Mouse (Mus musculus) hindbrain, embryonic 10.5 days (tissue): ENCODE measurements around the gene Lrrc39. TPM values are rescaled to one million over a fixed set of nuclear protein-coding genes. Genes with fewer than 3 reads are reported as not detected.

Source experiments
- DNase-seq: peaks from one replicate; pipeline ENCODE4 v3.0.0-alpha.2; 2017; ENCODE audit warnings: low spot score
- H3K27ac ChIP-seq: fragments of 300-500 bp; sonication (generic); 2 replicates; pipeline ENCODE4 v1.5.1; 2016; ENCODE audit warnings: mild to moderate bottlenecking, moderate library complexity
- H3K27me3 ChIP-seq: fragments of 300-500 bp; sonication (generic); 2 replicates; pipeline ENCODE4 v1.6.1; 2016; ENCODE audit warnings: mild to moderate bottlenecking; ENCODE audit not compliant: poor library complexity, insufficient read depth, severe bottlenecking
- H3K36me3 ChIP-seq: fragments of 300-500 bp; sonication (generic); 2 replicates; pipeline ENCODE4 v1.6.1; 2016; ENCODE audit warnings: mild to moderate bottlenecking, moderate library complexity
- H3K4me1 ChIP-seq: fragments of 300-500 bp; sonication (generic); replicated peaks from 2 replicates; pipeline ENCODE4 v1.6.1; 2016; ENCODE audit warnings: mild to moderate bottlenecking
- H3K4me3 ChIP-seq: fragments of 300-500 bp; sonication (generic); 2 replicates; pipeline ENCODE4 v1.5.1; 2016; ENCODE audit warnings: mild to moderate bottlenecking, moderate library complexity
- H3K9me3 ChIP-seq: fragments of 300-500 bp; sonication (generic); 2 replicates; pipeline ENCODE4 v1.6.1; 2016; ENCODE audit warnings: mild to moderate bottlenecking, moderate library complexity
- WGBS: fragments of 180-500 bp; shearing (Covaris S2); methylation state at CpG from one replicate; pipeline ENCODE4 v1.1.7; 2016; 5-methylcytosine and 5-hydroxymethylcytosine counted together
- polyA plus RNA-seq: library from polyadenylated mRNA; unstranded; fragments of >200 nt; fragmentation: Nextera tagmentation; extraction: Ambion mirVana; gene quantifications from 2 replicates; pipeline ENCODE4 v1.2.1, GENCODE M21; 2016

The Lrrc39 gene
- polyA plus RNA-seq, 1 experiment from 2014 or later, result 0.31 TPM

GRCm38 (mm10) chr3:116577286-116577685 lies 14.5 kb downstream of the Lrrc39 start:
- Histone ChIP-seq H3K36me3 (peaks cover 26% of the 10 kb centered on the region), H3K27me3 (no peaks in the 10 kb centered on the region), H3K9me3 (no peaks in the 10 kb centered on the region), H3K4me1 (no peaks in the 10 kb centered on the region), H3K4me3 (no peak overlapping the region), H3K27ac (no peak overlapping the region)
- WGBS, result 72% methylated on average over 3 of the region's 3 CpGs
- DNase-seq, result no peak

GRCm38 (mm10) chr3:116582201-116582600 lies 19.4 kb downstream of the Lrrc39 start:
- WGBS, result 96% methylated on average over 9 of the region's 9 CpGs
- H3K4me1 ChIP-seq, result no peaks in the 10 kb centered on the region
- H3K36me3 ChIP-seq, result peaks cover 74% of the 10 kb centered on the region
- no peak for DNase-seq
- no peaks in the 10 kb centered on the region for H3K27me3 ChIP-seq
- H3K9me3 ChIP-seq, result no peaks in the 10 kb centered on the region
- H3K27ac ChIP-seq, result no peak overlapping the region
- H3K4me3 ChIP-seq, result no peak overlapping the region

GRCm38 (mm10) chr3:116594076-116594727 lies 31.4 kb downstream of the Lrrc39 start:
- H3K9me3 ChIP-seq, result no peaks in the 10 kb centered on the region
- H3K27me3 ChIP-seq, result no peaks in the 10 kb centered on the region
- H3K4me3 ChIP-seq, result peak overlapping the region; percentile 88
- peak overlapping the region; percentile 94 for H3K27ac ChIP-seq
- peaks cover 16% of the 10 kb centered on the region for H3K4me1 ChIP-seq
- peaks cover 30% of the 10 kb centered on the region for H3K36me3 ChIP-seq
- 2% methylated on average over 22 of the region's 22 CpGs for WGBS
- no peak for DNase-seq

GRCm38 (mm10) chr3:116594728-116595602 lies 32.2 kb downstream of the Lrrc39 start, which contains the start of gene Sass6:
Sass6 (plus strand) TSS chr3:116594982.
- peaks cover 16% of the 10 kb centered on the region for H3K4me1 ChIP-seq
- WGBS, result under 1% methylated on average over 65 of the region's 65 CpGs
- DNase-seq, result peak; percentile 97
- no peaks in the 10 kb centered on the region for H3K27me3 ChIP-seq
- H3K9me3 ChIP-seq, result no peaks in the 10 kb centered on the region
- peak within 1 kb of the TSS; percentile 88 for H3K4me3 ChIP-seq
- peaks cover 23% of the 10 kb centered on the region for H3K36me3 ChIP-seq
- peak within 1 kb of the TSS; percentile 94 for H3K27ac ChIP-seq

GRCm38 (mm10) chr3:116595603-116595991 lies 32.8 kb downstream of the Lrrc39 start:
- H3K27ac ChIP-seq, result peak overlapping the region; percentile 94
- H3K36me3 ChIP-seq, result peaks cover 17% of the 10 kb centered on the region
- no peaks in the 10 kb centered on the region for H3K27me3 ChIP-seq
- no peaks in the 10 kb centered on the region for H3K9me3 ChIP-seq
- 11% methylated on average over 10 of the region's 10 CpGs for WGBS
- DNase-seq, result no peak
- peak overlapping the region; percentile 88 for H3K4me3 ChIP-seq
- peaks cover 16% of the 10 kb centered on the region for H3K4me1 ChIP-seq

GRCm38 (mm10) chr3:116599705-116600104 lies 36.9 kb downstream of the Lrrc39 start:
- 92% methylated on average over 2 of the region's 2 CpGs for WGBS
- Histone ChIP-seq H3K36me3 (peaks cover 9% of the 10 kb centered on the region; the same call in 1 of the 2 replicates), H3K9me3 (no peaks in the 10 kb centered on the region), H3K4me3 (no peak overlapping the region), H3K4me1 (peaks cover 6% of the 10 kb centered on the region), H3K27ac (no peak overlapping the region), H3K27me3 (no peaks in the 10 kb centered on the region)
- DNase-seq, result no peak

- Histone ChIP-seq H3K9me3 (no peaks in the 10 kb centered on the region), H3K36me3 (peaks cover 16% of the 10 kb centered on the region; the same call in 1 of the 2 replicates), H3K27me3 (no peaks in the 10 kb centered on the region), H3K27ac (no peak overlapping the region), H3K4me1 (peaks cover 2% of the 10 kb centered on the region), H3K4me3 (no peak overlapping the region)
- no peak for DNase-seq
- WGBS, result 90% methylated on average over 5 of the region's 5 CpGs
These were observed 38.2 kb downstream of the Lrrc39 start for GRCm38 (mm10) chr3:116601005-116601404.

- no peak overlapping the region for H3K27ac ChIP-seq
- H3K36me3 ChIP-seq, result peaks cover 22% of the 10 kb centered on the region
- H3K4me1 ChIP-seq, result no peaks in the 10 kb centered on the region
- WGBS, result 91% methylated on average over 5 of the region's 5 CpGs
- no peaks in the 10 kb centered on the region for H3K27me3 ChIP-seq
- H3K4me3 ChIP-seq, result no peak overlapping the region
- DNase-seq, result no peak
- no peaks in the 10 kb centered on the region for H3K9me3 ChIP-seq
These were observed 39.0 kb downstream of the Lrrc39 start for GRCm38 (mm10) chr3:116601781-116602180.

- WGBS, result 86% methylated on average over 9 of the region's 9 CpGs
- Histone ChIP-seq H3K36me3 (peaks cover 47% of the 10 kb centered on the region), H3K9me3 (no peaks in the 10 kb centered on the region), H3K4me1 (no peaks in the 10 kb centered on the region), H3K27me3 (no peaks in the 10 kb centered on the region), H3K27ac (no peak overlapping the region), H3K4me3 (no peak overlapping the region)
- DNase-seq, result no peak
These were observed 41.8 kb downstream of the Lrrc39 start for GRCm38 (mm10) chr3:116604570-116604969.

GRCm38 (mm10) chr3:116614295-116614892 lies 51.6 kb downstream of the Lrrc39 start, which contains the start of gene Trmt13:
Trmt13 (minus strand) TSS chr3:116614587.
- 83% methylated on average over 10 of the region's 10 CpGs for WGBS
- no peaks in the 10 kb centered on the region for H3K27me3 ChIP-seq
- H3K27ac ChIP-seq, result no peak within 1 kb of the TSS
- H3K9me3 ChIP-seq, result no peaks in the 10 kb centered on the region
- no peak for DNase-seq
- no peak within 1 kb of the TSS for H3K4me3 ChIP-seq
- H3K4me1 ChIP-seq, result no peaks in the 10 kb centered on the region
- H3K36me3 ChIP-seq, result peaks cover 77% of the 10 kb centered on the region

GRCm38 (mm10) chr3:116615318-116616068 lies 52.7 kb downstream of the Lrrc39 start:
- no peaks in the 10 kb centered on the region for H3K9me3 ChIP-seq
- no peaks in the 10 kb centered on the region for H3K4me1 ChIP-seq
- no peak overlapping the region for H3K4me3 ChIP-seq
- peaks cover 77% of the 10 kb centered on the region for H3K36me3 ChIP-seq
- DNase-seq, result no peak
- no peak overlapping the region for H3K27ac ChIP-seq
- H3K27me3 ChIP-seq, result no peaks in the 10 kb centered on the region
- WGBS, result 90% methylated on average over 8 of the region's 8 CpGs

GRCm38 (mm10) chr3:116618855-116619254 lies 56.1 kb downstream of the Lrrc39 start:
- DNase-seq, result no peak
- no peak overlapping the region for H3K27ac ChIP-seq
- H3K4me3 ChIP-seq, result no peak overlapping the region
- 89% methylated on average over 6 of the region's 6 CpGs for WGBS
- peaks cover 87% of the 10 kb centered on the region for H3K36me3 ChIP-seq
- no peaks in the 10 kb centered on the region for H3K9me3 ChIP-seq
- no peaks in the 10 kb centered on the region for H3K27me3 ChIP-seq
- H3K4me1 ChIP-seq, result no peaks in the 10 kb centered on the region
